Mouse (Mus musculus) v-Abl transformed pro-B cells (cell line): ENCODE data around the gene Mgat5.

ENCODE experiments used
- in situ Hi-C, 2 experiments: fragments of 400-800 bp; cut with MboI; formaldehyde crosslinking; loops; one replicate each; pipeline ENCODE4 v1.15.1; 2025; ENCODE audit not compliant: unreplicated experiment in 2 of 2

Gene Mgat5

GRCm38 (mm10) chr1:127214585-127215232, 9.9 kb downstream of the Mgat5 start:
- in situ Hi-C loops = loop anchor here (25.0 kb wide), 2 partner anchors 98 to 473 kb away; partner anchors contain the start of gene Tmem163 (in 1 of the 2)

DNA sequence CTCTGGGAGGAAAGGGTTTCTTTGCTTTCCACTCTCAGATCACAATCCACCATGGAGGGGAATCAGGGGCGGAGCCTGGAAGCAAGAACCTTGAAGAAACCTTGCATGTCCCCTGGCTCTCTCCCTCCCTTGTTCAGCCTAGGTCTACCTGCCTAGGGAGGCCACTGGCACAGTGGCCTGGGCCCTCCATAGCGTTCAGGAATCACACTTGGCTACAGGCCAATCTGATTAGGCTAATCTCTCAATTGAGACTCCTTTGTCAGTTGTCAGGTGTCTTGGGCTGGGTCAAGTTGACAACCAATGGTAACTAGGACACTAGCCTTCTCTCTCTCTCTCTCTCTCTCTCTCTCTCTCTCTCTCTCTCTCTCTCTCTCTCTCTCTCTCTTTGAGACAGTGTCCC, 12.2 kb downstream of the Mgat5 start:
- in situ Hi-C loops = loop anchor here (25.0 kb wide), 2 partner anchors 95 to 470 kb away; partner anchors contain the start of gene Tmem163 (in 1 of the 2)

- in situ Hi-C loops = loop anchor here (25.0 kb wide), 2 partner anchors 95 to 470 kb away; partner anchors contain the start of gene Tmem163 (in 1 of the 2)
These were observed 12.8 kb downstream of the Mgat5 start for GRCm38 (mm10) chr1:127217665-127218064.

GRCm38 (mm10) chr1:127218182-127218581, 13.4 kb downstream of the Mgat5 start:
- in situ Hi-C loops = loop anchor here (25.0 kb wide), 2 partner anchors 94 to 469 kb away; partner anchors contain the start of gene Tmem163 (in 1 of the 2)

DNA sequence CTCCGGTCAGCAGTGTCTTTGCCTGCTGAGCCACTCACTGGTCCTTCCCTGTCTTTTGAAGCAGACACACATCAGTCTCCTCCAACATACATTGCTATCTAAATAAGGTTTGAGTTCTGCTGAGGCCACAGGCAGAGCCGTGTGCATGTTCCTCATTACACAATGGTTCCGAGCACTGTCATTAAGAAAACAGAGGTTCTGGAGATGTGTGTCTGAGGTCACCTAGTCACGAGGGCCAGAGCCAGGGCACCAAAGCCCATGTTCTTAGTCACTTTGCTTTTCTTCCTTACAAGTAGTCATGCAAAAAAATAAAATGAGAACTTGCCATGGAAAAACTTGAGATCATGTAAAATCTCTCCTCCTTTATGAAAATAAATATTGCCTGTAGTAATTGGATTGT, 14.3 kb downstream of the Mgat5 start:
- in situ Hi-C loops = loop anchor here (25.0 kb wide), 2 partner anchors 93 to 468 kb away; partner anchors contain the start of gene Tmem163 (in 1 of the 2)

DNA sequence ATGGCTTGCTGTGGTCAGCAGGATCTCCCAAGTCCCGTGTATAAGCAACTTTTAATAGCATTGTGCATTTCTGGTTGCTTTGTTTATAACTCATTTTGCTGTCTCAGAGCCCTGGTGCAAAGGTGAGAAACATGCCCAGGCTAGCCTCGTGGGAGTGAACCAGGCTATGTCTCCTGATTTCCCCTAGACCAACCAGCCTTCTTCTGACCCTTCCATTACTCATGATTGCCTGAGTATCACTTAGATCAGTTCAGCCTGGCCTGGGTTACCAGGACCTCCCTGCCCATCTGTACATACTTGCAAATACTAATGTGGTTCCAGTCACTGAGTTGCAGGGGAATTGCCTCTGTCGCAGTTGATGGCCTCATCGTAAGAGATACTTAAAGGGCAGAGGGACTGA, 14.8 kb downstream of the Mgat5 start:
- in situ Hi-C loops = loop anchor here (25.0 kb wide), 2 partner anchors 93 to 468 kb away; partner anchors contain the start of gene Tmem163 (in 1 of the 2)

DNA sequence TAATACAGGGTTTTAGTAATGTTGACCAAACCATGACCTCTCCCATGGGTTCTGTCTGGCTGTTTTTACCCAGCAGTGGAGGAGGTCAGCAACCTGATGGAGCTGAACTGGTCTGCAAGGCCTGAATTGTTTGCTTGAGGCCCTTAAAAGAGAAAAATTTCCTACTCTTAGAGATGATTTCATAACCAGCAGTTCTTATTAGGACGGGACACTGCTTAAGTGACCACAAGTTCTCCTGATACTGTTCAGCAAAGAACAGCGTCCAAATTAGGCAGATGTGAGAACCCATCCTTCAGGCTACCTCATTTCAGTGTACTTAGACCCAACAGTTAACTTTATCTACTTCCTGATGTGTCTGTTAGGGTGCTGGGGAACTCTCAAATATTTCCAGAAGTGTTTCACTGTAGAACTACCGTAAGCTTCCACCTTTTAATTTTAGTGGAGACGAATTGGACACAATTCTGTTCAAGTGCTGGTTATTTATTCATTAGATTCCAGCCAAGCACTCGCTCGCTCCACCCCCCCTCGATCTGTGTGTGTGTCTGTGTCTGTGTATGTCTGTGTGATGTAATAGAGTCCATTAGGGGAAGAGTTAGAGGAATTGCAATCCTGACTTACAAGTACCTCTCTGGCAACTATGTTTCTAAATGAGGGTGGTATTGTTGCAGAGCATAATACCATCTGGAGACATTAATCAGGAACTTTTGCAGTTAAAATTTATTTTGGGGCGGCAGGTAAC, 17.4 kb downstream of the Mgat5 start:
- in situ Hi-C loops = loop anchor here (25.0 kb wide), 2 partner anchors 90 to 465 kb away; partner anchors contain the start of gene Tmem163 (in 1 of the 2)

GRCm38 (mm10) chr1:127225060-127225459, 20.2 kb downstream of the Mgat5 start:
- in situ Hi-C loops = no loop called here

- in situ Hi-C loops = no loop called here
These were observed 24.2 kb downstream of the Mgat5 start for GRCm38 (mm10) chr1:127229011-127229410.

DNA sequence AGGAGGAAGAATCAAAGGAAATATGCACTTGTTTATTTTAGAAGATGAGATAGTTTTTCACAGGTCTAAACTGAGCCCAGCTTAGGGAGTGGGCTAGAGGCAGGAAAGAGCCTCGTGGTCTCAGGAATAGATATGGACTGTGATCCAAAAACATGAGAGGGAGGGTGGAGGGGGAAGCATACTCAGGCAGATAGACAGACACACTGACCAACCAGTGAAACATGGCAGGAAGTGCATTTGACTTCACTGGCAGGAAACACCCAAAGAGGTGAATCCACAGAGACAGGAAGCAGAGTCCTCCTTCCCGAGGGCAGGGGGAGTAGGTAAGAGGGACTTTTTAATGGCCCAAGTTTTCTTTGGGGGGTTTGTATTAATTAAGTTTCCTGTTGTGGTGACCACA, 25.7 kb downstream of the Mgat5 start:
- in situ Hi-C loops = no loop called here

DNA sequence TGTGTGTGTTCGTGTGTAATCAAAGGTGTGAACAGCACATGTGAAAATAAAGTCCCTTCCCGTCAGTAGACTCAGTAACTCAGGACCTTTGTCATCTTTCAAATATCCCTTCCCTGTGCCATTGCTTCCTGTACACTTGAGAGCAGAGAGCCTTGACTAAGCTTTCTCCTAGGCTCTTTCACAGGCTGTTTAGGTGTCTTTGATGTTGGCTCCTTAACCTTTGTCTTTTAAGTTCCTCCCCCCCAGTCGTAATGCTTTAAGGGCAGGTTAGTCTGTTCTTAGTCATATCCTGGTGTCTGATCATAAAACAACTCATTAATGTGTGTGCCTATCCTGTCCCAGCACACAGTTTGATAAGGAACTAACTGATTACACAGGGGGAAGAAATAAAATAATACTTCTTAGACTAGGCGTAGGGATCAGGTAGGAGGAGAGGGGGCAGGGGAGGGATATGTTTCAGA, 28.4 kb downstream of the Mgat5 start:
- in situ Hi-C loops = no loop called here

DNA sequence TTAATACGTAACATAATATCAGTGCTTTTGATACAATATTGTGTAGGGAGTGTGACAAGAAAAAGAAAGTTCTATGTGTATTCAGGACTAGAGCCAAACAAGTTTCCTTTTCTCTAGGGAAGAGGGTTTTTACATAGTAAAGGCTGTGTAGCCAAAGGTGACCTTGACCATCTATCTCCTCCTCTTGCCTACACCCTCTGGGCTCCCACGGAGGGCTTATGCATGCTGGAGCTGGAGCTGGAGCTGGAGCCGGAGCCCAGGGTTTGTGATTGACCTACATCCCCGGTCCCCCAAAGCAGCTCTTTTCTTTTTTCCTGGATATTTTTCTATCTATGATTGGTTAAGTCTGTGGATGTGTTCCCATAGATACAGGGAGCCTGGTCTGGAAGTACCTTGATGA, 30.3 kb downstream of the Mgat5 start:
- in situ Hi-C loops = no loop called here

GRCm38 (mm10) chr1:127236396-127236795, 31.6 kb downstream of the Mgat5 start:
- in situ Hi-C loops = no loop called here

GRCm38 (mm10) chr1:127238871-127239314, 34.1 kb downstream of the Mgat5 start:
- in situ Hi-C loops = no loop called here

GRCm38 (mm10) chr1:127239914-127240313, 35.1 kb downstream of the Mgat5 start:
- in situ Hi-C loops = no loop called here

DNA sequence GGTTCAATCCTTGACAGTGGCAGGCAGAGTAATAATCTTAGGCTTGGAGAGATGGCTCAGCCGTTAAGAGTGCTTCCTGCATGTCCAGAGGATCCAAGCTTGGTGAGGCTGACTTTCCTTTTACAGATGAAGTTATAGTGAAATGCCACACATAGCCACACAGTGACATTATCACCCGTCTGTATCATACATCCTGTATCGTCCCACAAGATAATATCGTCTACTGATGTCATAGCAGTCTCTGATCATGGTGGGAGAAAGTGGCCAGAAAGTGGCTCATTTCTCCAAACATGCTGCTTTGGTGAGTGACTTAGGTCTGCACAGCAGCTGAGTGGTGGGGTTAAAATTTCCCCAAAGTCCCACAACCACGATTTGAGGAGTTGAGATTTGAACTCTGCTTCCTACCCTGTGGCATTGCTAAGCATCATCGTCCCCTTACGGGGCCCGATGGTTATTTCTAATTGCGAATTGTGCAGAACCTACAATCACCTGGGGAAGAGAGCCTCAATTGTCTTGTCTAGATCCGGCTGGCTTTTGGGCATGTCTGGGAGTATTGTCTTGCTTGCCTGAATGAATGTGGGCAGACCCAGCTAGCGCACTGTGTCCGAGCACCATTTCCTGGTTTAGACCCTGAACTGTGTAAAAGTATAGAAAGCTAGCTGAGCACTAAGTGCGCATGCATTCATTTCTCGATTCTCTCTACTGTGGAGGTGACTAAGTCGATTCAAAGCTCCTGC, 37.5 kb downstream of the Mgat5 start:
- in situ Hi-C loops = no loop called here

GRCm38 (mm10) chr1:127242888-127243588, 38.2 kb downstream of the Mgat5 start:
- in situ Hi-C loops = no loop called here

DNA sequence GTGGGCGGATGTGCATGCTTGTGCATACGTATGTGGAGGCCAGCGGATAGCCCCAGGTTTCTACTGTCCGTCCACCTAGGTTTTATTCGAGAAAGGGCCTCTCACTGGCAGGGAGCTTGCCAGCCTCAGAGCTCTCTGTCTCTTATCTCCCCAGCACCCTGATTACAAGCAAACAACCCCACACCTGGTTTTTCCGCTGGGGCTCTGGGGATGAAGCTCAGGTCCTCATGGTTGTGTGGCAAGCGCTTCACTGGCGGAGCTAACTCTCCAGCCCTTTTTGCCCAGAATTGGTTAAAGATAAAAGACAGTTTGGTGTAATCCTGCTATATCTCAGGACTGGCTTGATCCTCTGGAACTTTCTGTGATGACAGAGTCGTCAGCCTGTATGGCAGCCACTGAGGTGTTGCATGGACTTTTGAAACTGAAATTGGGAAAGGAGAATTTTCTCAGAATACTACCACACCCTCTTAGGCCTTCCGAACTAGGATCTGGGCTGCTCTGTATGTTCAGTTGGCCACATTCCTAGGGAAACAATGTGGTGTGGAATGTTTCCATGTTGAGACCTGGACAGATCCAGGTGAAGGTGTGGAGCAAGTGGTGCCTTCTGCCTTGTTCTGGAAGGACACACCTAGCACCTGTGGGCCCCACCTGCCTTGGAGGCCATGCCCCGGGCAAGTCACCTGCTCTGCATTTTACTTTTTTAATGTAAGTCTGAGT, 39.4 kb downstream of the Mgat5 start:
- in situ Hi-C loops = no loop called here

- in situ Hi-C loops = no loop called here
These were observed 41.3 kb downstream of the Mgat5 start for GRCm38 (mm10) chr1:127246158-127246557.
